Mouse (Mus musculus) kidney, postnatal 14 days (tissue): ENCODE data around the gene Prlh.
A peak's percentile ranks its signal among the peaks of the same experiment; 100 is the strongest.

Source experiments
- DNase-seq: peaks from one replicate; pipeline ENCODE4 v3.0.0; 2022; ENCODE audit warnings: mixed read lengths

The Prlh gene

DNA sequence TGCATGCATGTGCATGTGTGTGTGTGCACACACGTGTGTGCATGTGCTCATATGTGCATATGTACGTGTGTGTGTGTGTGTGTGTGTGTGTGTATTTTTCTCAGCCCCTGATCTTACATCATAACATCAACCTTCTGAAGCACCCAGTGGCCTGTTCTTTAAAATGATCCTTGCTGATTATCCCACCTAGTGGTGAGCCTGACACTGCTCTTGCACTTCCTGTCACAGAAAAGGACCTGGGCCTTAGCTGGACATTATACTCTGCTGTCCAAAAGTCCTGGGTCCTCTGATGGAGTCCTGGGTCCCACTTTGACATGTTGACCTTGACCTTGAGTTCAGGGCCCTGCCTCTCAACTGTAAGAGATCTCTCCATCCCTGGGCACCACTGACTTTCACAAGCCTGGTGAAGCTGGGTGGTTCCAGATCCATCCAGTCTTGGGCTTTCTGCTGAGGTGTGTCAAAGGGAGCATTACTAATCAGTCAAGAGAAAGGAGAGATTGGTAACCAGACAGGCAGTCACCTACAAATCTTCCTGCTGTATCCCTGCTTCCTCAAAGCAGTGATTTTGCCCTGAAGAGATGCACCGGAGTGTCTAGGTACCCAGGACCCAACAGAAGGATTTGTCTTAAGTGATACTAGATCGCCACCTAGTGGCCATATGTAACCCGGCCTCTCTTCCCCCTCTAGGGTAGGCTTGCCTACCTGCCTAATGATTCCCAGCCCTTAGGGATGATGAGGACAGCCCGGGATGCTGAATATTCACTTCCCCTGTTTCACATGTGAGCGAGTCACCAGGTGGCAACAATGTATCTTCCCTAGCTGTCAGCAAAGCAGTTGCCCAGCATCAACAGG is 3.6 kb downstream of the Prlh start:
- peak; percentile 76 for DNase-seq

DNA sequence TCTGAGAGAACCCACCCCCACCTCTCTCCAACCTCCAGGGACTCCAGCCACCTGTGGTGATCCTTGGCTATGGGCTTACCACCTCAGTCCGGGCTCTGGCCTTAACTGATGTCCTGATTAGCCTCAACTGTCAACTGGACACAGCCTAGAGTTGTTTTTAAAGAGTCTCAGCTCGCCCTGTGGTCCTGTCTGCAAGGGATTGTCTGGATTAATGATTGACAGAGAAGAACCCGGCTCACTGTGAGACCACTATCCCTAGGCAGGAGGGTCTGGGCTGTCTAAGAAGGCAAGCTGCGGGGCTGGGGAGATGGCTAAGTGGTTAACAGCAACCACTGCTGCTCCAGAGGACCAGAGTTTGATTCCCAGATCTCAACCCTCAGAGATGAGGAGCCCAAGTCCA is 9.6 kb downstream of the Prlh start:
- DNase-seq, result peak; percentile 30

DNA sequence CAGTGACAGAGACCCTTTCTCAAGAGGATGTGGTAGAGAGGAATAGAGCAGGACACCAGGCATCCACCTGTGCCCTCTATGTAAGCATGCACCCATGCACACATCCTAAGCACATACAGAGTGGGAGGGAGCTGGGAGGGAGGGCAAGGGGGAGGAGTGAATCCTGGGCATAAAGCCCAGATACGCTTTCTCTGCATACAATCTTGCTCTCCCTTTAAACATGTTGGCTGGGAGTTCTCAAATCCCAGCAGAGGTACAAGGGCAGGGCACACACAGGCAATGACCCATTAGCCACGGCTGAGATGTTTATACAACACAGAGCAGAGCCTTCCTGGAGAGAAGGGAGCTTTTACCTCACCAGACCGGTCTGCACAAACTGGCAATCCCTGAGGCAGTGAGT is 10.1 kb downstream of the Prlh start:
- DNase-seq, result peak; percentile 64

DNA sequence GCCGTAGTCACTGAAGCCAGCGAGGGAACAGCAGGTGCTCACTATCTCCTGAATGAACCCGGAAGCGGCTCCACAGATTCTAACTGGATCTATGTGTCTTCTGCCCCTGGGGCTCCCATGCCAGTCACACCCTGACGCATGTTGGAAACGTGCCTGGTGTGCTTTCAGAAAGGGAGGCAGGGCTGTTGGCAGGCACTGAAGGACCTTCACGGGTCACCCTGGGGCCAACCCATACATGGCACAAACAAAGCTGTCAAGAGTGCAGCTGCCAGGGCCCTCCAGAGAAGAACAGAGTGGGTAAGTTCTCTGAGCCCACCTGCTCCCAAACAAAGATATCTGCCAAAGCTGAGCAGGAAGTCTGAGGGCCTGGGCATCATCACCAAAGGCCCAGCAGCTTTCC is 14.7 kb downstream of the Prlh start:
- peak; percentile 76 for DNase-seq

DNA sequence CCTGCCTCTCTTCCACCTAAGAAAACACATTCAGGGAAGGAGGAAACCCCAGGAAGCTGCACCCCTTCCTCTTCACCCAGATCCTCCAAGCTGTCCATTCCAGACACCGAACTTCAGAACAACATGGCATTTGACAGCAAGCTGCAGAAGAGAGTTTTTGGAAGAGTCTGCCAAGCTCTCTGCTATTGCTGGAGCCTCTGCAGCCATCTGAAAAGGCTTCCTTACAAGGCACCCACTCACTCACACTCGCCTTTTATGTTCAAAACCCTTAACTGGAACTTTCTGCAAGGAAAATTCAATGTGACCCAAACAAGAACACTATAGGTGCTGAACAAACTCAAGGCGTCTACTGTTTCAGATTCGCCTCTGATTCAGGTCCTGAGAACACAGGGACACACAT is 15.7 kb downstream of the Prlh start:
- DNase-seq, result no peak

DNA sequence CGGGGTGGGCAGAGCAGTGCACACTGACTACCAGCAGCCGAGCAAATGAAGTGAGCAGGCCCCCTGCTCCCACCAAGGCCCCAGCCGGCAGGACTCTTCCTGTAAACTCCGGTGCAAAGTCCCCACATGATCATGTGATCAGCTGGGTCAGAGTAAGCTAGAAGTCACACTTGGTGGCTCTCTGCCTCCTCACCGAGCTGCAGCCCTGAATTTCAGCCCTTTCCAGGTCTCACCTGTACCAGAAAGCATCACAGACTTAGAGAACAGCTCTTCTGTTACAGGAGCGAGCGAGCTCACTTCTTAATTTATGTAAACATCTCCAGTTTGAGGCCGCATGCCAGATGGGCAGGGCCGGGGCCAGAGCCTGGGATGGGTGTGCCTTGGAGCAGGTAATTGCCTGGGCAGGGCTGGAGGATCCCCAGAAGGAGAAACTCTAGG is 16.5 kb downstream of the Prlh start, which contains the start of gene Rab17:
Gene Rab17 (minus strand): TSS at position 315 of the 438 bp plus-strand sequence.
- peak; percentile 74 for DNase-seq

DNA sequence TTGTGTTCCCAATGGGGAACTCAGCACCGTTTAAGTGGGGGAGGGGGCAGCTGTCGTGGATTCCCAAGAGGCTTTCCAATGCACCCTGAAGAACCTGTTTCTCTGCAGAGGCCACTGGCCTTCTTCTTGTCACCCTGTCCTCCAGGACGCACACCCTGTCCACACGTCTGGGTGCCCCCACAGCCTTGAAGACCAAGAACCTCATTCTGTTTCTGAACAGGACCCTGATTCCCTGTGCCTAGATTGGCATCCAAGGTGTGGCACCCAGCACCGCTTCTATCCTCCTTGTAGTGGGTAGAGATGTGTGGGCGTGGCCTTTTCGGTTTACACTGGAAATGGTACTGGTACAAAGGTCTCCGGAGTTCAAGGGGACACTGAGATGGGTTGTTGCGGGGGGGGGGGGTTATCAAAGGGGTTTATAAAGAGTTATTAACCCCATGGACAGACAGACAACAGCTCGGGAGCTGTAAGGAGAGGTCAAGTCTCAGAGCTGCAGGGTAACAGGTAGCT is 17.0 kb downstream of the Prlh start:
- no peak for DNase-seq

DNA sequence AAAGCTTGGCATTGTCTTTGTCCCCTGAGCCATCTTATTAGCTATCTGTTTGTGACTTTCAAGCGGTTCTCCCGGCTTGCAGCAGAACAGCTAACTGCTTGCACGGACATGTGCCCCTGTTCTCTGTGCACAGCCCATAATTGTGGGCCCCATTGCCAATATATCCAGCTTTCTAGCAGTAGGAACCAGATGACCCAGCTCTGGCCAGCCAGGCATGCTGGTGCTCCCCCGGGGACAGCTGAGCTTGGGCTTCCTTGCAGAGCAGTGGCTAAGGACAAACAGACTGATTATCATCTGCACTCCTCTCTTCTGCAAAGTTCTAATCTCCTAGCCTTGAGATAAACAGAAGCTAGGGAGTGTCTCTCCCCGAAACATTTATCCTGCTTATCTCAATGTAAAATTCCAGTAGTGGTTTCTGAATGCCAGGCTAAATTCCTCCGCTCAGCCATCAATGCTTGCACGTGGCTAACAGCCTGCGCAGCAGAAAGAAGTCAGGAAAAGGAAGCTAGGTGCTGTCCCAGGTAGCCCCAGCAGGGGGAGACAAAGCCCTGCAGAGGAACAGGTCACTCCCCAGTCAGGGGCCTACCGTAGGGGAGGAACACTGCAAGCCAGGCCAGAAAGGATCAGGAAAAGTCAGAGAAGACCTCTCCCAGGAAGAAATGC is 20.1 kb downstream of the Prlh start:
- DNase-seq, result peak; percentile 96

DNA sequence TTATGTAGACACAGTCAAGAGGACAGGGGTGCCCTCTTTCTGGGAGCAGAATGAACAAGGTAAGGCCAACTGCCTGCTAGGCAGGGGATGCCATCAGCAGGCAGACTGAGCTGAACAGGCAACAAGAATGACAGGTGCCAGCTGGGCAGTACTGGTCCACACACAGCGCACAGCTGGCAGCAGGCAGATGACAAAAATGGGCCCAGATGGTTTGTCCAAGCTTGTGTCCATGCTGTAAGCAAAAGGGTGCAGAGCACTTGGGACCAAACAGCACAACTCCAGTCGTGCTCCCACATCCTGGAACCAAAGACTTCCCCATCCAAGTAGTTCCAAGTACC is 20.6 kb downstream of the Prlh start:
- DNase-seq, result no peak

DNA sequence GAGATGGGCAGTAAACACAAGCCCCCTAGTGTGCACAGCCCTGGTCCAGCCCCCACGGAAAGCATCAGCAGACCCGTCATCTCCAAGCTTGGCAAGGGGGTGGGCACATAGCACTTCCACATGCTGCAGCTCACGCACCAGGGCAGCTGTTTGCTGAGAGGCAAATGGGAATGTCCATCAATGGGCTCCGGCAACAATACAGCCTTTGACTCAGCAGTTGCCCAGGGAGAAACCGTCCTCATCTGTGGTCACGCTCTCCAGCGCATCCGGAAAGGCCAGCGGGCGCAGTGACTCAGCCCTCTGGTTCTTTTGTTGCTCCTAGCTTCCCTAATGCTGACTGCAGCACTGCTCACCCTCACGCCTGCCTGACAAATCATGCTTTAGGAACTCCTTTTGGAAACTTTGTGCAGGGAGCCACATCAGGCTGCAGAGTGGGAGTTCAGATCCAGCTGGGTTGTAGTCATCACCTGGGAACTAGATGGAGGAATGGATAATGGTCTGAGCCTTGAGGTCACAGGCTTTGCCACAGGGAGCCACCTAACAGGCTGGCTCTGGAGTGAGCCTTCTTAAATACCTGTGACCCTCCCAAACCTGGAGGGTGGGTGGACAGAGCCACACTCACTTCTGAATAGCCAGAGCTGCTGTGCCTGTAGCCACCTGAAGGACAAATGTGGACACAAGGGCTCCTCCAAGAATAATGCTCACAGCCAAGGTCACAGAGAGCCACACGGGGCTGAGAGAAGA is 22.2 kb downstream of the Prlh start:
- DNase-seq, result peak; percentile 64

DNA sequence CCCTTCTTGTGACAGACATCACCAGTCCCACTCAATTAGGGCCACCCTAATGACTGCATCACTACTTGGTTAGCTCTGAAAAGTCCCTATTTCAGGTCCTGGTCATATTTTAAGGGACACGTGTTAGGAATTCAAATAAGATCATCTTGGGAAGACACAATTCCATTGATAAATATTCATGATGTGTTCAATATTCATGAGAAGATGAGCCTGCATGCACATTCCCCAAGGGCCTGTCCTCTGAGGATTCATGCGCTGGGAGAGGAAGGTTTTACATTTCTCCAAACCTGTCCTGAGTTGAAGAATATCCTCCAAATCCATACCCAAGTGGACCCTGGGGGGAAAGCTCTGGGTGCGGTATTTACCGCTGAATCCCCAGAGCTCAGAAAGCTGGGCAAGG is 23.1 kb downstream of the Prlh start:
- DNase-seq, result no peak

DNA sequence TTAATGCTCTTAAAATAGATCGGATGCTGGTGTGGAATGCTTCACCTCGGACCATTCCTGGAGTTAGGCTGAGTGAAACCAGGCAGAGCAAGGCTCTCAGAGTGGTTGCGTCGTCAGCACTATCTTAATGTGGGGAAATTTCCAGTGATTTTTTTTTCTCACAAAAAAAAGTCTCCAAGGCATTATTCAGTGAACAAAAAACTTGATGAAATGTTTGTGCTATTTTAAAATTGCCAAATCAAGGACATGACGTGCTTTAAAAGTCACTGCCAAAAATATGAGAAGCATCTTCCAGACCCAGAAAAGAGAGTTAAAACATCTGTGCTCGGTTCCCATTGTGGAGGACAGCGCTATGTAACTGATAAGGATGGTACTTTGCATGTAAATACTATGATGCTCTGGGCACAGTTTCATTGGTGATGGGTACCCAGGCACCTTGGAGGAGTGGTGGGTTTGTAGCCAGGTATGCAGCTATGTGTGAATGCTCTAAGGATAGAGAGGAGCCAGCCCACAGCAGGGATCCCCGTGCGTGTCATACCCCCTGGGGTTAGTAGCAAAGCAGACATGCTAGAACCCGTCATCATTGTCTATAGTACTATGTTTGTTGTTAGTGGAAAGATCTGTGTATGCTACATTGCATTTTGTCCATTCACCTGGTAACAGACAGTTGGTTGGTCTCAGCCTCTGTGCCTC is 27.9 kb downstream of the Prlh start:
- DNase-seq, result peak; percentile 29

DNA sequence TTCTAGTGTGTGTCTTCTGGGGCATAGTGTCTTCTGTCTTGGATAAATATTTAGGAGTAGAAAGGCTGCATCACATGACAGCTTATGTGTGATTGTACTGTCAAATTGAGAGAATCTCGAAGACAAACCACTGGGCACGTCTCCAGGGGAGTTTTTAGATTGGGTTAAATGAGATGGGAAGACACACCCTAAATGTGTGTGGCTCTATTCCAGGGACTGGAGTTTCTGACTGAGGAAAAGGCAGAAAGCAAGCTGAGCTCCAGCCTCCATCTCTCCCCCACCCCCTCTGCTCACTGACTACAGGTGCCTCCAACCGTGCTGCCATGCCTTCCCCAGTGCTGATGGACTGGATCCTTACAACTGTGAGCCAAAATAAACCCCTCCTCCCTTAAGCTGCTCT is 28.4 kb downstream of the Prlh start:
- no peak for DNase-seq

DNA sequence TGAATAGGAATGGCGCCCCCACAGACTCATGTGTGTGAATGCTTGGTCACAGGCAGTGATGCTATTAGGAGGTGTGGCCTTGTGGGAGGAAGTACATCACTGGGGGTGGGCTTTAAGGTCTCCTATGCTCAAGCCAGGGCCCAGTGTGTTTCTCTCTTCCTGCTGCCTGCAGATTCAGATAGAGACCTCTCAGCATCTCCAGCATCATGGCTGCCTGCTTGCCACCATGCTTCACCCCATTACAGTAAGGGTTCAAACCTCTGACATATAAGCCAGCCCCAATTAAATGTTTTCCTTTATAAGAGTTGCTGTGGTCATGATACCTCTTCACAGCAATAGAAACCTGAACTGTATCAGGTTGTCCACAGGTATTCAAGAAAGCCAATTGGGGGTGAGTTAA is 43.0 kb downstream of the Prlh start:
- DNase-seq, result no peak

DNA sequence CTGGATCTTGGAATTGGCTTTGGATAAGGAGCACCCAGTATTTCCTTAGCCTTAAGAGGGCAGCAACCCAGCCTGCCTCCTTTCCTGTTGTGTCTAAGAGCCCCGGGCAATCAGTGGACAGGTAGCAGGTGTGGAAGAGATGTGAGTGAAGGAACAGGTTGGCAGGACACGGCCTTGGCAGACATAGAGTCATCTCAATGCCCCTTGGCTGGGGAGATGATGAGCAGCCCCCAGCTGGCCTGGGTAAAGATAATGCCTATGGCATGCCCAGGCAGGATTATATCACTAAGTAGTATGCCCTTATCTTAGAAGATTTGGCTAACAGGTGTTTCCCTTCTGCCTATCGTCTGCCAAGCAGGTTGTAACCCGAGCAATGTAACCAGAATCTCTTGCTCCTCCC is 44.2 kb downstream of the Prlh start:
- DNase-seq, result no peak

DNA sequence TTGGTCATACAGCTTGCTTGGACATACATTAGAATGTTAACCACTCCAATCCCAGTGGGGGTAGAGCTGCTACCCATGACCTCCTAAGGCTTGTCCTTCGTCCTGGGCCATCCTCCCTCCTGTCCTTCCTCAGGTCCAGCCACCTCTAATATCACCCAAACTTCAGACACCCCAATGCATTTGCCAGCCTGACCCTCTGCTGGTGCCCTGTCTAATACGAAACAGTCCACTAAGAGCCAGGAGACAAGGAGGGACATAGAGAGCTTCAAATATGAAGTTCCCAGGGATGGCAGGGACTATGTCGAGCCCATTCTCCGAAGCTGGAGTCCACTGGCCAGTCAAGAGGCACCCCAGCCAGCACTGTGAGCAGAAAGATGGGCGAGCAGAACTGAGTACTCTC is 44.7 kb downstream of the Prlh start:
- no peak for DNase-seq

DNA sequence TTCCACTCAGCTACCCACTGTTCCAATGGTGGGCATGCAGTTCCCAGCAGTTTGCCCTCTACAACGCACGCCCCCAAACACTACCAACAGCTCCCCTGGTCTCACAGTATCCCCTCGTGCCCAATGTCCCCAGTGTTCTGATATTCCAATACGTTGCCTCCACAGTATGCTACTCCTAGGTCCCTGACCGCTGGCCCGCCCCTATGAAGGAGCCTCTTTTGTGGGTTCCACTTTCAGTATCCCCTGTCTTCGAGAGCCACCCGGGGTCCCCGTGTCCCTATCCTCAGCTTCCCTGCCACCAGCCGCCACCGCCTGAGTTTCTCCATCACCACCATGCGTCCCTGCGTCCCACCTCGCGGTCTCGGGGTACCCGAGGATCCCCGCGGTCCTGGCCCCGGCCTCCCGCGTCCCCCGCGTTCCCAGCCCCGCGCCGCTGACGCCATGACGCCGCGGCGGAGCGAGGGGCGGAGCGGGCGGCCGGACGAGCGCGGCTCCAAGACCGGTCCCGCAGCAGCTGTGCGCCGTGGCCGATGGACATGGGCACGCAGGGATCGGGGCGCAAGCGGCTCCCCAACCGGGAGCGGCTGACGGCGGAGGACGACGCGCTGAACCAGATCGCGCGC is 45.5 kb downstream of the Prlh start, which contains the start of gene Lrrfip1:
Gene Lrrfip1 (plus strand): TSS at position 470 of the 623 bp plus-strand sequence.
- DNase-seq, result peak; percentile 72

DNA sequence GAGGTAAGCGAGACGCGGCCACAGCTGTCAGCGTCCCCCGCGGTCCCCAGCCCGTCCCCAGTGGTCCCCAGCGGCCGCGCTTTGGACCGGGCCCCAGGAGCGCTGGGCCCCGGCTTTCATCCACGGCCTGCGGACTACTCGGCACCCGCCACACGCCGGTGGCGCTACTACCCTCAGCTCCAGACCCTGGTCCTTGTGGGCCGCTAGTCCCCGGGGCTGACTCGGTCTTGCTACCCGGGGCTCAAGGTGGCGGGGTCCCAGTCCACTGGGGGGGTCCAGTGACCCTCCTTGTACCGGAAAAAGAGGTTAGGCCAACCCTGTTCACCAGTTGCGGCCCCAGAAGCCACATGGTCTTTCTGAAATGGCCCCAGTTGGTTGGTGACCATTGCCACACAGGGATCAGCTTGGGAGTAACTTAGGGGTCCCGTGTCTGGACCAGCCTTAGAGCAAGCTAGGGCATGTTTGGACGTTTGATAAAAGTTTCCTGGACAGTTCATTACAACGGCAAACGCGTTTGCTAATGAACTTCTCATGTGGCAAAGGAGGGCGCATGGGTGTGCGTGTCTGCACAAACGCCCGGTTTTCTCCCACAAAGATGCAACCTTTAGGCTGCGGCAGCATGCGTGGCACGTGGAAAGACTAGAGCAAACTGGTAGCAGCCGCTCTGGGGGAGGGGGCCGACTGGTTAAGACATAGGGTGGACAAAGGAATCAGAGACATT is 46.1 kb downstream of the Prlh start:
- no peak for DNase-seq

DNA sequence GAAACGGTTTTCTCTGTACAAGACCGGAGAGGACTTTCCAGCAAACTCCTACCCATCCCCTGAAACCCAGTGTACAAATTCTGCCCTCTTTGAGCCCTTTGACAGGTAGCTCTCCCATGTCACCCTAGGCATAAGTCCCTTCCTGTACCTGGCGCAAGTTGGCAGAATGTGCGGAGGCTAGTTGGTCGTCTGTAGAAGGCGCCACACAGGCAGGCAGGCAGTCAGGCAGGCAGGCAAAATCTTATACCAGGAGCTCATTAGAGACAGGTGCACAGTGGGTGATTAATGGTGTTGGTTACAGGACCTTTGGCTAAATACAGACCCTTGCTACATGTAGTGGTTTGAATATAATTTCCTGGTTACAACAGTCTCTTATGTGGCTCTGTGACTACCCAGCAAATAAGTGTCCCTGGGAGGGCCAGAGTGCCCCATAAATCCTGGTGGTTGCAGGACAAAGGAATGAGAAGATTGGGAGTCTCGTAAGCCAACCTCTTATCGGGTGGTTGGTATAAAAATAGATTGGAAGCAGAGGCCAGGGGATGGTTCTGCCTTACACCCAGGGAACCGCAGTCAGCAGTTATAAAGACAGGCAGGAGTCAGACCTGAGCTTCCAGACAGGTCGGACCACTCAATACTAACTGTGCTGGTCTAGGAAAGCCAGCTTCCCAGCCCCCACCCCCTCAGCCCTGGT is 47.1 kb downstream of the Prlh start:
- DNase-seq, result no peak

DNA sequence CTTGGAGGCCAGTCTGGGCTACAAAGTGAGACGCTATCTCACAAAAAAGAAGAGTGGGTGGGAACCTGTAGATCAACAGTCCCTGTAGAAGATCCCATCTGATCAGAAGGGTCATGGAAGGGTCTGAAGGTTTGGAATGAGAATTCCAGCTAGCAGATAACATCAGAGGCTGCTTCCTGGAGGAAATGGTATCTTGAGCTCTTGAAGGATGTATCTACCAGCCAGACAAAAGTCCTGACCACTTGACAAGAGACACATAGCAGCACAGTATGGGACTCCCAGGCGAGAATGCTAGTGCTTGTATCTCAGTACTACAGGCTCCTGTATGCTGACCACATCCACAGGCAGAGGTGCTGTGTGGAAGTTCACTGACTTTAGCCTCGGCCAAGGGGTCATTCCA is 48.2 kb downstream of the Prlh start:
- DNase-seq, result no peak
